Mouse (Mus musculus): ENCODE measurements around the gene Poc1b. TPM values are rescaled to one million over a fixed set of nuclear protein-coding genes. Genes with fewer than 3 reads are reported as not detected.

The Poc1b gene
- total RNA-seq, 1 experiment: 3.6 TPM

DNA sequence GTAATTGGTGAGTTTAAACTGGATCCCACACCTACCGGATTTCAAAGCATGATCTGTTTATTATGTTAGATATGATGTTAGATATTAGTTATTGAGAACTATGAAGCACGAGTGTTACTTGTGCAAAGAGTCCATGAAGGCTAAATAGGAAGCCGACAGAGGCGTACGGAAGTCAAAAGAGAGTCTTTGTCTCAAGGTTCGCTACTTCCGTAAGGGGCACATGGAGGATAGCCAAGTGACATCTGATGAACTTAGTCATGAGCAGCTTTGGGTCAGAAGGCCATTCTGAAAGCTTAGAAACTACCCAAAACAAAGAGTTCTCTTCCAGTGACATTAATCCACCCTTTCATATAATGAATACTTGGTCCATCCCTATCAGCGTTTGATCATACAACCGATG is 128.2 kb downstream of the Poc1b start:
- no peak overlapping the region for H3K4me3 ChIP-seq (ENCODE audit: insufficient read depth in 1 of 2, low read depth in 1 of 2, low read length in 2 of 2, poor library complexity in 1 of 2, severe bottlenecking in 1 of 2)
- H3K9me3 ChIP-seq (ENCODE audit: control insufficient read depth, insufficient read depth, low read depth, low read length): no peaks in the 10 kb centered on the region
- no peak for DNase-seq (ENCODE audit: low read depth, low spot score)
- H3K27ac ChIP-seq (ENCODE audit: insufficient read depth, low read depth, low read length, poor library complexity, severe bottlenecking): no peak overlapping the region
- TF ChIP-seq HCFC1 (IDR thresholded peaks at IDR 0.05; ENCODE audit: borderline replicate concordance, insufficient read depth, low read length) (no peak), ZC3H11A (IDR thresholded peaks at IDR 0.05; ENCODE audit: borderline replicate concordance, low read depth, low read length) (no peak), MAFK (IDR thresholded peaks at IDR 0.05; ENCODE audit: insufficient read depth, low read depth, low read length) (no peak), ZNF384 (IDR thresholded peaks at IDR 0.05; ENCODE audit: low read depth, low read length) (no peak), CHD2 (IDR thresholded peaks at IDR 0.05; ENCODE audit: low read depth, low read length) (no peak)
- H3K36me3 ChIP-seq (ENCODE audit: control insufficient read depth, insufficient read depth, low read length, poor library complexity, severe bottlenecking): no peaks in the 10 kb centered on the region
- in situ Hi-C loops (cut with MboI; ENCODE audit: low sequenced_read_pairs in 2 of 2, unreplicated experiment in 2 of 2): no loop called here
- H3K9ac ChIP-seq (ENCODE audit: insufficient read depth, low read depth, low read length, poor library complexity, severe bottlenecking): no peak overlapping the region
- no peaks in the 10 kb centered on the region for H3K4me1 ChIP-seq (ENCODE audit: control insufficient read depth in 2 of 2, insufficient read depth in 2 of 2, low read length in 2 of 2, poor library complexity in 1 of 2)

DNA sequence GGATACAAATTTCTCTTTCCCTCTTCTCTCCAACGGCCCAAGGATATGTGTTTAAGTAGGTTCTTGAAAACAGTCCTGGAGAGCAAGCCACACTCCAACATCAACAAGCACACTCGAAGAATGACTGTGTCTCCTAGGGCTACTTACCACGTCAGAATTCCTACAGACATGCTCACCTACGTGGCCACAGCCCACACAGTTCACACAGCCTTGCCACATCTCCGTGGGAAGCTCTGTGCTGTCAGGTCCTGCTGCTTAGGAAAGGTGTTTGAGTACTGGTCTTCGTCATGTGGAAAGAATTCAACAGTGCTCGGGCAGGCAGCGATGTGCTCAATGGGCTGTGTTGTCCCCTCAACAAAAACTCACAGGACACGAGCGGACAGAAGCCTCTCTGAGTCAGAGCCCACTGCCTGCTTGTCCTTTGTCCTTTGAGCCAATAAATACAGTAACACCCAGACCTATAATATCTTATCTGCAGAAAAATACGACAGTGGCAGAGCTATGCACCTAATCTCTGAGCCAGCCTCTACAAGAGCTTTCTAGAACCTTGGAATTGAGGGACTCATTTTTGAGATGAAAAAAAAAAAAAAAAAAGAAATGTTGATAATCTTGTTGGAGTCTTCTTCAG is 130.5 kb downstream of the Poc1b start:
- DNase-seq (ENCODE audit: low read depth, low spot score): no peak
- Histone ChIP-seq H3K9me3 (ENCODE audit: control insufficient read depth, insufficient read depth, low read depth, low read length) (no peaks in the 10 kb centered on the region), H3K36me3 (ENCODE audit: control insufficient read depth, insufficient read depth, low read length, poor library complexity, severe bottlenecking) (no peaks in the 10 kb centered on the region), H3K9ac (ENCODE audit: insufficient read depth, low read depth, low read length, poor library complexity, severe bottlenecking) (no peak overlapping the region), H3K4me1 (ENCODE audit: control insufficient read depth in 2 of 2, insufficient read depth in 2 of 2, low read length in 2 of 2, poor library complexity in 1 of 2) (no peaks in the 10 kb centered on the region), H3K4me3 (ENCODE audit: insufficient read depth in 1 of 2, low read depth in 1 of 2, low read length in 2 of 2, poor library complexity in 1 of 2, severe bottlenecking in 1 of 2) (no peak overlapping the region), H3K27ac (ENCODE audit: insufficient read depth, low read depth, low read length, poor library complexity, severe bottlenecking) (no peak overlapping the region)
- TF ChIP-seq MAFK (IDR thresholded peaks at IDR 0.05; ENCODE audit: insufficient read depth, low read depth, low read length) (no peak), HCFC1 (IDR thresholded peaks at IDR 0.05; ENCODE audit: borderline replicate concordance, insufficient read depth, low read length) (no peak), CHD2 (IDR thresholded peaks at IDR 0.05; ENCODE audit: low read depth, low read length) (no peak), ZNF384 (IDR thresholded peaks at IDR 0.05; ENCODE audit: low read depth, low read length) (no peak), ZC3H11A (IDR thresholded peaks at IDR 0.05; ENCODE audit: borderline replicate concordance, low read depth, low read length) (no peak)
- in situ Hi-C loops (cut with MboI; ENCODE audit: low sequenced_read_pairs in 2 of 2, unreplicated experiment in 2 of 2): no loop called here

DNA sequence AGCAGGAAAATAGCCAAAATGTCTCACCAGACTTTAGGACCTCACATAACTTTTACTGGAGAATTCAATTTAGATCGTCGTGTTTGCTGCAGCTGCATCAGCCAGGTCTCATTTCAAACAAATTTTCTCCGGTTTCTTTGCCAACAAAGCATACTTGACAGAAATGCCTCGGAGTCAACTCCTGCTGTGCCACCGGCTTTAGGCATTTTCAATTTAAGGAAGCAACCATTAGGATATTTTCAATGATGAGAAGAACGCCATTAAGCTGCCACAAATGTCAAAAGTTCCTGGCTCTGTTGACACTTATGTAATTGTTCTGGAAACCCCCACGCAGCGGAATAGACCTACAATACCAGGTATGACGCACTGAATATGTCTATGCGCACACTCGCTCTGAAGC is 131.7 kb downstream of the Poc1b start:
- Histone ChIP-seq H3K27ac (ENCODE audit: insufficient read depth, low read depth, low read length, poor library complexity, severe bottlenecking) (no peak overlapping the region), H3K36me3 (ENCODE audit: control insufficient read depth, insufficient read depth, low read length, poor library complexity, severe bottlenecking) (no peaks in the 10 kb centered on the region), H3K4me1 (ENCODE audit: control insufficient read depth in 2 of 2, insufficient read depth in 2 of 2, low read length in 2 of 2, poor library complexity in 1 of 2) (no peaks in the 10 kb centered on the region), H3K9me3 (ENCODE audit: control insufficient read depth, insufficient read depth, low read depth, low read length) (no peaks in the 10 kb centered on the region), H3K9ac (ENCODE audit: insufficient read depth, low read depth, low read length, poor library complexity, severe bottlenecking) (no peak overlapping the region), H3K4me3 (ENCODE audit: insufficient read depth in 1 of 2, low read depth in 1 of 2, low read length in 2 of 2, poor library complexity in 1 of 2, severe bottlenecking in 1 of 2) (no peak overlapping the region)
- TF ChIP-seq CHD2 (IDR thresholded peaks at IDR 0.05; ENCODE audit: low read depth, low read length) (no peak), HCFC1 (IDR thresholded peaks at IDR 0.05; ENCODE audit: borderline replicate concordance, insufficient read depth, low read length) (no peak), MAFK (IDR thresholded peaks at IDR 0.05; ENCODE audit: insufficient read depth, low read depth, low read length) (no peak), ZNF384 (IDR thresholded peaks at IDR 0.05; ENCODE audit: low read depth, low read length) (no peak)
- in situ Hi-C loops (cut with MboI; ENCODE audit: low sequenced_read_pairs in 2 of 2, unreplicated experiment in 2 of 2): no loop called here
- DNase-seq (ENCODE audit: low read depth, low spot score): no peak

DNA sequence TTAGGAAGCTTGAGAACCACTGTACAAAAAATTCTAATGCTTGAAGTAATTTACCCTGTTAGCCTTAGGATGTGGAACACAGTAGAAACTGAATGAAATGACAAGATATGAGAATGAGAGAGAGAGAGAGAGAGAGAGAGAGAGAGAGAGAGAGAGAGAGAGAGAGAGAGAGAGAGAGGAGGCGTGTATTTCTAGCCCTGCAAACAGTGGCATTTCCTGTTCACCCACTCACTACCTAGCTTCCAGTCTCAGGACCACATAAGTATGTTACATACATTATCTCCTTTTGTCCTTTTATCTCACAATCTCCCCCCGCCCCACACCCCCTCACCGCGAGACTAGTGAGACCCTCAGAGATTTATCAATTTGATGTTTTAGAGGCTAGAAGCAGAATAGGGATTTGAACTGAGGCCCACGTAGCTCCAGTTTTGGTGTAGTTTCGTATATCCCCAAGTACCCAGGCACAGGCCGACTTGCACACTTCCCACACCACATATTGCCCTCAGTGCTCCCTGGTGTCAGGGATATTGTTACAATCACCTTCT is 134.5 kb downstream of the Poc1b start:
- no peak for DNase-seq (ENCODE audit: low read depth, low spot score)
- in situ Hi-C loops (cut with MboI; ENCODE audit: low sequenced_read_pairs in 2 of 2, unreplicated experiment in 2 of 2): no loop called here
- TF ChIP-seq CHD2 (IDR thresholded peaks at IDR 0.05; ENCODE audit: low read depth, low read length) (no peak), ZC3H11A (IDR thresholded peaks at IDR 0.05; ENCODE audit: borderline replicate concordance, low read depth, low read length) (no peak), HCFC1 (IDR thresholded peaks at IDR 0.05; ENCODE audit: borderline replicate concordance, insufficient read depth, low read length) (no peak), MAFK (IDR thresholded peaks at IDR 0.05; ENCODE audit: insufficient read depth, low read depth, low read length) (no peak), ZNF384 (IDR thresholded peaks at IDR 0.05; ENCODE audit: low read depth, low read length) (no peak)
- Histone ChIP-seq H3K9ac (ENCODE audit: insufficient read depth, low read depth, low read length, poor library complexity, severe bottlenecking) (no peak overlapping the region), H3K4me3 (ENCODE audit: insufficient read depth in 1 of 2, low read depth in 1 of 2, low read length in 2 of 2, poor library complexity in 1 of 2, severe bottlenecking in 1 of 2) (no peak overlapping the region), H3K4me1 (ENCODE audit: control insufficient read depth in 2 of 2, insufficient read depth in 2 of 2, low read length in 2 of 2, poor library complexity in 1 of 2) (no peaks in the 10 kb centered on the region), H3K9me3 (ENCODE audit: control insufficient read depth, insufficient read depth, low read depth, low read length) (no peaks in the 10 kb centered on the region), H3K27ac (ENCODE audit: insufficient read depth, low read depth, low read length, poor library complexity, severe bottlenecking) (no peak overlapping the region), H3K36me3 (ENCODE audit: control insufficient read depth, insufficient read depth, low read length, poor library complexity, severe bottlenecking) (no peaks in the 10 kb centered on the region)
